In the genomic region with DNA sequence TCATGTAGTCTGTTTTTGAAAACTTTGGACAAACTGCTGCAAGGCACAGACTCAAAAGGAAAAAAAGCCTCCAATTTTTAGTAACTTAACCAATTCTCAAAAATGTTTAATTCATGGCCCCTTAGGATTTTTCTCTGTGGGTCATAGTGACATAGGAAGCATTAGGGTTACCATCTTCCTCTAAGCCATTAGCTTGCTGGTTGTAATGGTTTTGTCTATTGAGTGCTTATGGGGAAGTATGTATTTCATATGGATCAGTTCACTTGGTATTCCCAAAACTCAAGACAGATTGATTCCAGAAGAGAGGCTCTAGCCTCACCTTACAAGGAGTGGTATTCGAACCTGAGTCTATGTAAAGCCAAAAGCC, we compare ENCODE assay signal across 8 mouse cellular contexts. TPM values are rescaled to one million over a fixed set of nuclear protein-coding genes. Genes with fewer than 3 reads are reported as not detected.
DNase-seq lines count a peak whose midpoint lies in the region; ATAC-seq and TF ChIP-seq lines count a peak whose summit lies in the region.

No protein-coding gene starts in this region.

- peaks cover 7% of the 10 kb centered on the region; the same call in 1 of the 2 replicates for H3K4me1 ChIP-seq in lung, postnatal 0 days (ENCODE audit: insufficient read depth, low read depth, low read length)
- peaks cover 9% of the 10 kb centered on the region for H3K4me1 ChIP-seq in forebrain, embryonic 14.5 days (ENCODE audit: control insufficient read depth, insufficient read depth, low read length)
- peaks cover 35% of the 10 kb centered on the region for H3K4me1 ChIP-seq in liver, embryonic 12.5 days
- H3K4me1 ChIP-seq in stomach, embryonic 15.5 days = peaks cover 11% of the 10 kb centered on the region

- 76% methylated on average over 1 of the region's 1 CpGs for WGBS in lung, postnatal 0 days
- 86% methylated on average over 1 of the region's 1 CpGs for WGBS in forebrain, embryonic 14.5 days
- 72% methylated on average over 1 of the region's 1 CpGs for WGBS in liver, embryonic 12.5 days (ENCODE audit: insufficient replicate concordance)
- WGBS in stomach, embryonic 15.5 days = 80% methylated on average over 1 of the region's 1 CpGs

- no peak for ATAC-seq in lung, postnatal 0 days
- no peak for ATAC-seq in forebrain, embryonic 14.5 days
- ATAC-seq in liver, embryonic 12.5 days = no peak
- no peak for ATAC-seq in stomach, embryonic 15.5 days (ENCODE audit: insufficient read depth, low FRiP score, low read depth)

- peak overlapping the region; percentile 91; the same call in 1 of the 2 replicates for H3K4me2 ChIP-seq in lung, postnatal 0 days (replicated peaks; ENCODE audit: low read depth, low read length)
- H3K4me2 ChIP-seq in forebrain, embryonic 14.5 days (ENCODE audit: low read length) = peak overlapping the region; percentile 80
- peak overlapping the region; percentile 79 for H3K4me2 ChIP-seq in liver, embryonic 12.5 days
- peak overlapping the region; percentile 75 for H3K4me2 ChIP-seq in stomach, embryonic 15.5 days

- no peak overlapping the region for H3K27ac ChIP-seq in lung, postnatal 0 days (ENCODE audit: low read length)
- H3K27ac ChIP-seq in forebrain, embryonic 14.5 days (ENCODE audit: low read depth, low read length) = 0 out of 2 replicates have a peak overlapping the region, but pooled peaks have one; percentile 70
- peak overlapping the region; percentile 80 for H3K27ac ChIP-seq in liver, embryonic 12.5 days
- peak overlapping the region; percentile 70; the same call in 1 of the 2 replicates for H3K27ac ChIP-seq in stomach, embryonic 15.5 days

- no peak for TF ChIP-seq EP300 in lung, postnatal 0 days (IDR thresholded peaks at IDR 0.05)

- no peak overlapping the region; the same call in 1 of the 2 replicates for H3K4me3 ChIP-seq in lung, postnatal 0 days (ENCODE audit: low read depth, low read length)
- H3K4me3 ChIP-seq in forebrain, embryonic 14.5 days (ENCODE audit: low read depth, low read length) = peak overlapping the region; percentile 87
- peak overlapping the region; percentile 73 for H3K4me3 ChIP-seq in liver, embryonic 12.5 days
- peak overlapping the region; percentile 84 for H3K4me3 ChIP-seq in stomach, embryonic 15.5 days (replicated peaks)

- no peak for TF ChIP-seq CTCF in lung, postnatal 0 days (IDR thresholded peaks at IDR 0.05)

- no peak overlapping the region; the same call in 1 of the 2 replicates for H3K9ac ChIP-seq in lung, postnatal 0 days (replicated peaks; ENCODE audit: low read depth)
- H3K9ac ChIP-seq in forebrain, embryonic 14.5 days (ENCODE audit: low read length) = peak overlapping the region; percentile 94; the same call in 1 of the 2 replicates
- H3K9ac ChIP-seq in liver, embryonic 12.5 days = peak overlapping the region; percentile 91
- no peak overlapping the region for H3K9ac ChIP-seq in stomach, embryonic 15.5 days

- H3K9me3 ChIP-seq in lung, postnatal 0 days (ENCODE audit: low read length) = no peaks in the 10 kb centered on the region
- no peaks in the 10 kb centered on the region for H3K9me3 ChIP-seq in forebrain, embryonic 14.5 days (replicated peaks; ENCODE audit: control insufficient read depth, low read length)
- H3K9me3 ChIP-seq in liver, embryonic 12.5 days (replicated peaks) = no peaks in the 10 kb centered on the region
- H3K9me3 ChIP-seq in stomach, embryonic 15.5 days = no peaks in the 10 kb centered on the region

- no peak for DNase-seq in lung, postnatal 0 days (ENCODE audit: low spot score)
- DNase-seq in lung, postnatal 14 days = no peak
- DNase-seq in forebrain, embryonic 14.5 days (ENCODE audit: low spot score) = no peak
- DNase-seq in layer of hippocampus, adult 18-20 months (ENCODE audit: low spot score in 2 of 2) = no peak
- no peak for DNase-seq in Muller cell, postnatal 12 days (ENCODE audit: inconsistent ontology term)
- no peak for DNase-seq in urinary bladder, postnatal 25 days (ENCODE audit: low spot score)

- no peaks in the 10 kb centered on the region; the same call in 1 of the 2 replicates for H3K36me3 ChIP-seq in lung, postnatal 0 days (ENCODE audit: insufficient read depth, low read length)
- H3K36me3 ChIP-seq in forebrain, embryonic 14.5 days (ENCODE audit: control insufficient read depth, insufficient read depth, low read length) = peaks cover 19% of the 10 kb centered on the region
- H3K36me3 ChIP-seq in liver, embryonic 12.5 days = peaks cover 30% of the 10 kb centered on the region
- H3K36me3 ChIP-seq in stomach, embryonic 15.5 days = 0 out of 2 replicates have a peak, but pooled peaks cover 5% of the 10 kb centered on the region

- no peaks in the 10 kb centered on the region for H3K27me3 ChIP-seq in lung, postnatal 0 days (replicated peaks; ENCODE audit: insufficient read depth, low read length)
- H3K27me3 ChIP-seq in forebrain, embryonic 14.5 days (replicated peaks; ENCODE audit: control insufficient read depth, insufficient read depth, low read length) = no peaks in the 10 kb centered on the region
- no peaks in the 10 kb centered on the region for H3K27me3 ChIP-seq in liver, embryonic 12.5 days (replicated peaks)
- no peaks in the 10 kb centered on the region for H3K27me3 ChIP-seq in stomach, embryonic 15.5 days (replicated peaks)

RNA-seq across cellular contexts. Expression of a gene that starts 0.7 kb away (rescaled TPM):
- polyA plus RNA-seq in lung, postnatal 0 days (2015; fragmentation: Nextera tagmentation; extraction: Ambion mirVana) = 18.3 and 21.0 TPM in 2 replicates
- 101 and 120 TPM in 2 replicates for polyA plus RNA-seq in forebrain, embryonic 14.5 days (2014; fragmentation: Nextera tagmentation; extraction: Ambion mirVana)
- 30.7 and 32.6 TPM in 2 replicates for polyA plus RNA-seq in liver, embryonic 12.5 days (2016; fragmentation: Nextera tagmentation; extraction: Ambion mirVana)
- polyA plus RNA-seq in stomach, embryonic 15.5 days (2015; fragmentation: Nextera tagmentation; extraction: Ambion mirVana) = 44.8 and 46.9 TPM in 2 replicates
- total RNA-seq in layer of hippocampus, adult 18-20 months (2021) = 10 to 100 TPM; 42.8 to 43.7 TPM

RNA-seq across cellular contexts. Expression of a gene that starts 40.6 kb away (rescaled TPM):
- 80.8 and 85.9 TPM in 2 replicates for polyA plus RNA-seq in lung, postnatal 0 days (2015; fragmentation: Nextera tagmentation; extraction: Ambion mirVana)
- 176 and 191 TPM in 2 replicates for polyA plus RNA-seq in forebrain, embryonic 14.5 days (2014; fragmentation: Nextera tagmentation; extraction: Ambion mirVana)
- 21.0 and 21.7 TPM in 2 replicates for polyA plus RNA-seq in liver, embryonic 12.5 days (2016; fragmentation: Nextera tagmentation; extraction: Ambion mirVana)
- 54.8 and 58.3 TPM in 2 replicates for polyA plus RNA-seq in stomach, embryonic 15.5 days (2015; fragmentation: Nextera tagmentation; extraction: Ambion mirVana)
- 100 to 1,000 TPM; 109 to 111 TPM for total RNA-seq in layer of hippocampus, adult 18-20 months (2021)

RNA-seq across cellular contexts. Expression of a gene that starts 47.5 kb away (rescaled TPM):
- polyA plus RNA-seq in lung, postnatal 0 days (2015; fragmentation: Nextera tagmentation; extraction: Ambion mirVana) = 1.2 and 1.8 TPM in 2 replicates
- polyA plus RNA-seq in forebrain, embryonic 14.5 days (2014; fragmentation: Nextera tagmentation; extraction: Ambion mirVana) = 0.42 and 0.45 TPM in 2 replicates
- polyA plus RNA-seq in liver, embryonic 12.5 days (2016; fragmentation: Nextera tagmentation; extraction: Ambion mirVana) = 2.1 and 2.3 TPM in 2 replicates
- 1.3 and 1.8 TPM in 2 replicates for polyA plus RNA-seq in stomach, embryonic 15.5 days (2015; fragmentation: Nextera tagmentation; extraction: Ambion mirVana)
- 1 to 10 TPM in 1 of 2 experiments, under 1 TPM in 1; 0.43 to 1.1 TPM for total RNA-seq in layer of hippocampus, adult 18-20 months (2021)

Comparison
In these comparisons a context has a peak if more than half of its experiments do, and no peak if none do; other contexts are left out.
1. H3K9ac ChIP-seq: peak in forebrain, embryonic 14.5 days (single experiment) and liver, embryonic 12.5 days (single experiment); none in lung, postnatal 0 days (single experiment) and stomach, embryonic 15.5 days (single experiment).
2. Peak in every context shown above with its lines, with median percentiles within 50 percentile points of each other: H3K4me2 ChIP-seq.